Mouse (Mus musculus) heart, embryonic 14.5 days (tissue): ENCODE results near the gene C8b. TPM values are rescaled to one million over a fixed set of nuclear protein-coding genes. Genes with fewer than 3 reads are reported as not detected.

Source experiments
- ATAC-seq: fragments of 200-750 bp; cut with Nextera tagmentation; 2 replicates; pipeline ENCODE4 v1.8.0; 2017; ENCODE audit warnings: low read depth, moderate TSS enrichment; ENCODE audit not compliant: insufficient number of reproducible peaks, insufficient read depth, low FRiP score
- H3K27ac ChIP-seq, 2 experiments: fragments of 200-500 bp in 1 of 2; fragments of 300-500 bp in 1 of 2; sonication (generic) in 1 of 2; replicated peaks in 1 of 2; 2 replicates each; pipeline ENCODE4 v1.5.1; 2012 to 2014; ENCODE audit warnings: low read depth in 2 of 2, low read length in 2 of 2, control low read depth in 1 of 2, mild to moderate bottlenecking in 1 of 2, mixed read lengths in 1 of 2; ENCODE audit not compliant: control insufficient read depth in 1 of 2, insufficient read depth in 1 of 2
- H3K27me3 ChIP-seq: fragments of 300-500 bp; sonication (generic); 2 replicates; pipeline ENCODE4 v1.6.1; 2014; ENCODE audit warnings: mild to moderate bottlenecking, low read length, control low read depth; ENCODE audit not compliant: control insufficient read depth, insufficient read depth
- H3K36me3 ChIP-seq: fragments of 300-500 bp; sonication (generic); 2 replicates; pipeline ENCODE4 v1.6.1; 2014; ENCODE audit warnings: mild to moderate bottlenecking, control low read depth, low read length, mixed read lengths; ENCODE audit not compliant: control insufficient read depth, insufficient read depth
- H3K4me1 ChIP-seq, 2 experiments: fragments of 200-500 bp in 1 of 2; fragments of 300-500 bp in 1 of 2; sonication (generic) in 1 of 2; 2 replicates each; pipeline ENCODE4 v1.6.1; 2012 to 2014; ENCODE audit warnings: low read length in 2 of 2, control low read depth in 1 of 2, mixed read lengths in 1 of 2; ENCODE audit not compliant: control insufficient read depth in 2 of 2, insufficient read depth in 2 of 2
- H3K4me2 ChIP-seq: fragments of 300-500 bp; sonication (generic); 2 replicates; pipeline ENCODE4 v1.6.1; 2014; ENCODE audit warnings: mild to moderate bottlenecking, low read length
- H3K4me3 ChIP-seq, 2 experiments: fragments of 200-500 bp in 1 of 2; fragments of 300-500 bp in 1 of 2; sonication (generic) in 1 of 2; 2 replicates each; pipeline ENCODE4 v1.5.1; 2012 to 2014; ENCODE audit warnings: low read length in 2 of 2, mild to moderate bottlenecking in 2 of 2, control low read depth in 1 of 2, low read depth in 1 of 2, moderate library complexity in 1 of 2; ENCODE audit not compliant: control insufficient read depth in 1 of 2, insufficient read depth in 1 of 2
- H3K9ac ChIP-seq: fragments of 300-500 bp; sonication (generic); 2 replicates; pipeline ENCODE4 v1.6.1; 2014; ENCODE audit warnings: mild to moderate bottlenecking, low read length
- H3K9me3 ChIP-seq: fragments of 300-500 bp; sonication (generic); 2 replicates; pipeline ENCODE4 v1.6.1; 2016; ENCODE audit warnings: low read length, control low read depth; ENCODE audit not compliant: control insufficient read depth
- WGBS: fragments of 180-500 bp; shearing (Covaris S2); extraction: QIAGEN DNeasy Blood & Tissue Kit; methylation state at CpG from one replicate; pipeline ENCODE4 v1.1.7; 2014; 5-methylcytosine and 5-hydroxymethylcytosine counted together
- polyA plus RNA-seq: library from polyadenylated mRNA; unstranded; fragments of >200 nt; fragmentation: Nextera tagmentation; extraction: Ambion mirVana; gene quantifications from 2 replicates; pipeline ENCODE4 v1.2.1, GENCODE M21; 2014

The C8b gene
- polyA plus RNA-seq, 1 experiment from 2014 or later: not detected

- H3K36me3 ChIP-seq: no peaks in the 10 kb centered on the region
- H3K27me3 ChIP-seq: no peaks in the 10 kb centered on the region
- H3K4me1 ChIP-seq: no peaks in the 10 kb centered on the region
- no peak overlapping the region for H3K27ac ChIP-seq
- no peak for ATAC-seq
- H3K4me2 ChIP-seq: no peak overlapping the region
- no peak overlapping the region for H3K4me3 ChIP-seq
- no peaks in the 10 kb centered on the region for H3K9me3 ChIP-seq
- 88% methylated on average over 3 of the region's 3 CpGs for WGBS
- H3K9ac ChIP-seq: no peak overlapping the region
Measured at GRCm38 (mm10) chr4:104781441-104781840, 15.3 kb downstream of the C8b start.

DNA sequence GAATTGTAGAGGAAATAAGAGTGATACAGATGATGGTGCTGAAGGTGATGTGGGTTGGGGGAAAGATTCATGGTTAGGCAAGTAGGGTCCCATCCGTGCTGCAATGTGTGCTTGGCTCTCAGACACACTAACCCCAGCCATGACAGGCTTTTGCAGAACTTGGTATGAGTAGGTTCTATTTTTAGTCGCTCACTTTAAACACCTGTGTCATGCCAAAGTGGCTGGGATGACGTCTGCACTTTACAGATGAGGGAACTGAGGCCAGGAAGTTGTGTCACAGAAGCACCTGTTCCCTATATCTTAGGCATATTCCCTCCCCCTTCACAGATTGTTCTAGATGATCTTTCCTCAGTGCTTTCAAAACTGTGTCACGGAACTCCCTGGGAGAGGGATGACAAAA is 16.2 kb downstream of the C8b start:
- Histone ChIP-seq H3K9me3 (no peaks in the 10 kb centered on the region), H3K9ac (no peak overlapping the region), H3K36me3 (no peaks in the 10 kb centered on the region), H3K27ac (no peak overlapping the region), H3K4me2 (no peak overlapping the region), H3K4me3 (no peak overlapping the region), H3K4me1 (no peaks in the 10 kb centered on the region), H3K27me3 (no peaks in the 10 kb centered on the region)
- 64% methylated on average over 4 of the region's 4 CpGs for WGBS
- no peak for ATAC-seq

DNA sequence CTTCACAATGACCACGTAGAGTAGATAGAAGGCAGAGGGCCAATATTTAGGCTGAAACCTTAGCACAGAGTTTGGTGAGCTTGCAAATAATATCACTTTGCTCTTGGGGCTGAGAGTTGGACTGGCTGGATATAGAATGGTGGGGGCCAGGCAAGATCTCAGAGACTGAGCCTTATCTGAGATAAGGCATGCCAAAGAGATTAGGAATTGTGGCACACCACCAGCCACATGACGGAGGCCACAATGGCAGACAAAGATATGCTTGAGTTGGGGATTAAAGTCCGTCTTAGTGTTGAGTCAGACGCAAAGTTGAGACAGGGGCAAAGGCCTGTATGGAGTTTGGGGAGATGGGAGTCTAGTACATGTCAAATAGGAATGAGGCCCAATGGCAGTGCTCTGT is 26.0 kb downstream of the C8b start:
- H3K27me3 ChIP-seq: no peaks in the 10 kb centered on the region
- 58% methylated on average over 4 of the region's 4 CpGs for WGBS
- ATAC-seq: no peak
- H3K4me3 ChIP-seq: no peak overlapping the region
- H3K36me3 ChIP-seq: no peaks in the 10 kb centered on the region
- no peak overlapping the region for H3K27ac ChIP-seq
- no peaks in the 10 kb centered on the region for H3K4me1 ChIP-seq
- no peak overlapping the region for H3K9ac ChIP-seq
- H3K9me3 ChIP-seq: no peaks in the 10 kb centered on the region
- H3K4me2 ChIP-seq: no peak overlapping the region

- no peaks in the 10 kb centered on the region for H3K9me3 ChIP-seq
- no peak overlapping the region for H3K9ac ChIP-seq
- H3K4me3 ChIP-seq: no peak overlapping the region
- H3K27ac ChIP-seq: no peak overlapping the region
- no peaks in the 10 kb centered on the region for H3K36me3 ChIP-seq
- H3K4me1 ChIP-seq: no peaks in the 10 kb centered on the region
- H3K27me3 ChIP-seq: no peaks in the 10 kb centered on the region
- 84% methylated on average over 9 of the region's 9 CpGs for WGBS
- no peak overlapping the region for H3K4me2 ChIP-seq
- no peak for ATAC-seq
Measured at GRCm38 (mm10) chr4:104798951-104799350, 32.8 kb downstream of the C8b start.

DNA sequence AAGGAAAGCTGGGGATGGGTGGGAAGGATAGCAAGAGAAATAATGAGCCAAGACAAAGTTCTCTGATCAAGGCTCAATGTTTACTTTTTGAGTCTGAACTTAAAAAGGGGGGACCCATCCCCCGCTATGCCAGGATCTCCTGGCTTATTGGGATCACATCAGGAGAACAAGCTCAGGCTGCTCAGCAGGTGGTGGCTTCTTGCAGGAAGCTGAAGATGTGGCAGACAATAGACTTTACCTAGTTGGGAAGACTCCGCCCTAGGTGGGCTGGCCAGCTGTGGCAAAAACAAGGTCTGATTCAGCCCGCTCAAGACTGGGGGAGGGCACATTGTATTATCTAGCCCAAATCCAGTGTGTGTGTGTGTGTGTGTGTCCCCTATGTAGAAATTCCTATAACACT is 35.5 kb downstream of the C8b start:
- H3K9ac ChIP-seq: no peak overlapping the region
- H3K36me3 ChIP-seq: no peaks in the 10 kb centered on the region
- no peak overlapping the region for H3K4me3 ChIP-seq
- ATAC-seq: no peak
- WGBS: 72% methylated on average over 3 of the region's 3 CpGs
- H3K27me3 ChIP-seq: no peaks in the 10 kb centered on the region
- no peaks in the 10 kb centered on the region for H3K9me3 ChIP-seq
- H3K27ac ChIP-seq: no peak overlapping the region
- no peak overlapping the region for H3K4me2 ChIP-seq
- H3K4me1 ChIP-seq: no peaks in the 10 kb centered on the region

DNA sequence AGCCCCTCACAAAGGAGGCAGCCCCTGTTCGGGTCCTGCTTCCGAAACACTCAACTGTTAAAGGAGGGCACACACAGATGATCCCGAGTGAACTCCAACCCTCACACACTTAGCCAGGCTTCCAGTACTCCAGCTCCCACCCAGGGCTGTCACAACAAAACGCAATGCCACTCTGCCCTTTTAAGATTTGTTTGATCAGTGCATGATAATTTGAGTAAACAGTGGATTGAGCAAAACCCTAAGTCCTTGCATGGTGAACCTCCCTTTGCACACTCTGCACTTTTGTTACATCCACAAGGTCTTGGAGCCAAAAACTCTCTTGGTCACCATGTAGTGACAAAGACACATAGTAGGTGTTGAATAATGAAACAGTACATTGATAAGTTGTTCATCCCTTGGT is 38.0 kb downstream of the C8b start:
- Histone ChIP-seq H3K9me3 (no peaks in the 10 kb centered on the region), H3K4me1 (no peaks in the 10 kb centered on the region), H3K4me2 (no peak overlapping the region), H3K9ac (no peak overlapping the region), H3K36me3 (no peaks in the 10 kb centered on the region), H3K27me3 (no peaks in the 10 kb centered on the region), H3K4me3 (no peak overlapping the region), H3K27ac (no peak overlapping the region)
- 86% methylated on average over 4 of the region's 4 CpGs for WGBS
- no peak for ATAC-seq

GRCm38 (mm10) chr4:104805414-104806257 is 39.5 kb downstream of the C8b start:
- Histone ChIP-seq H3K4me3 (no peak overlapping the region), H3K9me3 (no peaks in the 10 kb centered on the region), H3K27me3 (no peaks in the 10 kb centered on the region), H3K9ac (no peak overlapping the region), H3K36me3 (no peaks in the 10 kb centered on the region), H3K4me2 (no peak overlapping the region), H3K27ac (no peak overlapping the region), H3K4me1 (no peaks in the 10 kb centered on the region)
- WGBS: 82% methylated on average over 19 of the region's 19 CpGs
- no peak for ATAC-seq
